Mouse (Mus musculus): ENCODE data around the gene Brap.
"Not testable (repeated sequence)": the region's sequence is repeated elsewhere in the genome, so short reads cannot be mapped to it uniquely, and the experiment has no call there.

Brap gene

GRCm38 (mm10) chr5:121660059-121660896, at the start of gene Brap, which contains the start of gene Acad10:
Gene Brap (plus strand): TSS chr5:121660563.
Gene Acad10 (minus strand): TSS chr5:121660514.
- in situ Hi-C loops (cut with MboI; ENCODE audit: low sequenced_read_pairs) = no loop called here

GRCm38 (mm10) chr5:121612036-121612435, 48.3 kb upstream of the Brap start:
- in situ Hi-C loops (cut with MboI; ENCODE audit: low sequenced_read_pairs) = no loop called here

GRCm38 (mm10) chr5:121614921-121615320, 45.4 kb upstream of the Brap start:
- in situ Hi-C loops (cut with MboI; ENCODE audit: low sequenced_read_pairs) = not testable (repeated sequence)

GRCm38 (mm10) chr5:121618592-121619513, 41.5 kb upstream of the Brap start, which contains the start of gene Acad12:
Gene Acad12 (minus strand): TSS chr5:121618938.
- in situ Hi-C loops (cut with MboI; ENCODE audit: low sequenced_read_pairs) = no loop called here

GRCm38 (mm10) chr5:121621102-121621501, 39.3 kb upstream of the Brap start:
- in situ Hi-C loops (cut with MboI; ENCODE audit: low sequenced_read_pairs) = no loop called here

- in situ Hi-C loops (cut with MboI; ENCODE audit: low sequenced_read_pairs) = no loop called here
Observed at GRCm38 (mm10) chr5:121623241-121623640, 37.1 kb upstream of the Brap start.

- in situ Hi-C loops (cut with MboI; ENCODE audit: low sequenced_read_pairs) = no loop called here
Observed at GRCm38 (mm10) chr5:121627871-121628270, 32.5 kb upstream of the Brap start.

GRCm38 (mm10) chr5:121631106-121631647, 29.2 kb upstream of the Brap start:
- in situ Hi-C loops (cut with MboI; ENCODE audit: low sequenced_read_pairs) = not testable (repeated sequence)

- in situ Hi-C loops (cut with MboI; ENCODE audit: low sequenced_read_pairs) = no loop called here
Observed at GRCm38 (mm10) chr5:121632804-121633203, 27.6 kb upstream of the Brap start.

- in situ Hi-C loops (cut with MboI; ENCODE audit: low sequenced_read_pairs) = no loop called here
Observed at GRCm38 (mm10) chr5:121634668-121635067, 25.7 kb upstream of the Brap start.

GRCm38 (mm10) chr5:121637296-121637695, 23.1 kb upstream of the Brap start:
- in situ Hi-C loops (cut with MboI; ENCODE audit: low sequenced_read_pairs) = no loop called here

GRCm38 (mm10) chr5:121639601-121640000, 20.8 kb upstream of the Brap start:
- in situ Hi-C loops (cut with MboI; ENCODE audit: low sequenced_read_pairs) = no loop called here

- in situ Hi-C loops (cut with MboI; ENCODE audit: low sequenced_read_pairs) = no loop called here
Observed at GRCm38 (mm10) chr5:121649134-121649533, 11.2 kb upstream of the Brap start.

GRCm38 (mm10) chr5:121654526-121654925, 5.8 kb upstream of the Brap start:
- in situ Hi-C loops (cut with MboI; ENCODE audit: low sequenced_read_pairs) = no loop called here

GRCm38 (mm10) chr5:121656866-121657265, 3.5 kb upstream of the Brap start:
- in situ Hi-C loops (cut with MboI; ENCODE audit: low sequenced_read_pairs) = not testable (repeated sequence)

GRCm38 (mm10) chr5:121657656-121658055, 2.7 kb upstream of the Brap start:
- in situ Hi-C loops (cut with MboI; ENCODE audit: low sequenced_read_pairs) = not testable (repeated sequence)

GRCm38 (mm10) chr5:121660897-121661254, 513 bp downstream of the Brap start:
- in situ Hi-C loops (cut with MboI; ENCODE audit: low sequenced_read_pairs) = no loop called here

GRCm38 (mm10) chr5:121661494-121661893, 1.1 kb downstream of the Brap start:
- in situ Hi-C loops (cut with MboI; ENCODE audit: low sequenced_read_pairs) = no loop called here

GRCm38 (mm10) chr5:121663456-121663855, 3.1 kb downstream of the Brap start:
- in situ Hi-C loops (cut with MboI; ENCODE audit: low sequenced_read_pairs) = no loop called here

- in situ Hi-C loops (cut with MboI; ENCODE audit: low sequenced_read_pairs) = no loop called here
Observed at GRCm38 (mm10) chr5:121664078-121664477, 3.7 kb downstream of the Brap start.

GRCm38 (mm10) chr5:121664971-121665370, 4.6 kb downstream of the Brap start:
- in situ Hi-C loops (cut with MboI; ENCODE audit: low sequenced_read_pairs) = no loop called here

Data from CH12F3 (cell line).